Mouse (Mus musculus) heart, embryonic 10.5 days (tissue): ENCODE data around the gene Nav1. TPM values are rescaled to one million over a fixed set of nuclear protein-coding genes. Genes with fewer than 3 reads are reported as not detected.
A peak's percentile ranks its signal among the peaks of the same experiment; 100 is the strongest.
"Not testable (repeated sequence)": the region's sequence is repeated elsewhere in the genome, so short reads cannot be mapped to it uniquely, and the experiment has no call there.

Experiments used
- DNase-seq: peaks from one replicate; pipeline ENCODE4 v3.0.0-alpha.2; 2017; ENCODE audit warnings: low spot score
- H3K27ac ChIP-seq: fragments of 300-500 bp; sonication (generic); 2 replicates; pipeline ENCODE4 v1.5.1; 2016; ENCODE audit warnings: mild to moderate bottlenecking
- H3K27me3 ChIP-seq: fragments of 300-500 bp; sonication (generic); 2 replicates; pipeline ENCODE4 v1.6.1; 2016; ENCODE audit warnings: mild to moderate bottlenecking; ENCODE audit not compliant: poor library complexity, insufficient read depth, severe bottlenecking
- H3K36me3 ChIP-seq: fragments of 300-500 bp; sonication (generic); 2 replicates; pipeline ENCODE4 v1.6.1; 2016; ENCODE audit warnings: mild to moderate bottlenecking, moderate library complexity
- H3K4me1 ChIP-seq: fragments of 300-500 bp; sonication (generic); 2 replicates; pipeline ENCODE4 v1.6.1; 2016; ENCODE audit warnings: mild to moderate bottlenecking
- H3K4me3 ChIP-seq: fragments of 300-500 bp; sonication (generic); 2 replicates; pipeline ENCODE4 v1.5.1; 2016; ENCODE audit warnings: mild to moderate bottlenecking, moderate library complexity
- H3K9me3 ChIP-seq: fragments of 300-500 bp; sonication (generic); 2 replicates; pipeline ENCODE4 v1.6.1; 2016; ENCODE audit warnings: mild to moderate bottlenecking, moderate library complexity
- WGBS: fragments of 180-500 bp; shearing (Covaris S2); methylation state at CpG from one replicate; pipeline ENCODE4 v1.1.7; 2016; 5-methylcytosine and 5-hydroxymethylcytosine counted together
- polyA plus RNA-seq: library from polyadenylated mRNA; unstranded; fragments of >200 nt; fragmentation: Nextera tagmentation; extraction: Ambion mirVana; gene quantifications from 2 replicates; pipeline ENCODE4 v1.2.1, GENCODE M21; 2016

Gene Nav1
- polyA plus RNA-seq, 1 experiment from 2014 or later: 26.5 TPM

- WGBS: 75% methylated on average over 20 of the region's 20 CpGs
- H3K27me3 ChIP-seq: no peaks in the 10 kb centered on the region
- DNase-seq: no peak
- H3K27ac ChIP-seq: no peak overlapping the region
- peaks cover 49% of the 10 kb centered on the region for H3K4me1 ChIP-seq
- no peak overlapping the region for H3K4me3 ChIP-seq
- H3K9me3 ChIP-seq: no peaks in the 10 kb centered on the region
- 0 out of 2 replicates have a peak, but pooled peaks cover 3% of the 10 kb centered on the region for H3K36me3 ChIP-seq
Measured at GRCm38 (mm10) chr1:135498455-135499358, 108.4 kb downstream of the Nav1 start.

GRCm38 (mm10) chr1:135495048-135495447, 112.0 kb downstream of the Nav1 start:
- 0 out of 2 replicates have a peak, but pooled peaks cover 2% of the 10 kb centered on the region for H3K36me3 ChIP-seq
- WGBS: 86% methylated on average over 1 of the region's 1 CpGs
- DNase-seq: no peak
- no peaks in the 10 kb centered on the region for H3K9me3 ChIP-seq
- peaks cover 72% of the 10 kb centered on the region for H3K4me1 ChIP-seq
- H3K27me3 ChIP-seq: no peaks in the 10 kb centered on the region
- no peak overlapping the region for H3K27ac ChIP-seq
- H3K4me3 ChIP-seq: no peak overlapping the region

GRCm38 (mm10) chr1:135493862-135494261, 113.2 kb downstream of the Nav1 start:
- no peaks in the 10 kb centered on the region for H3K9me3 ChIP-seq
- peaks cover 4% of the 10 kb centered on the region; the same call in 1 of the 2 replicates for H3K36me3 ChIP-seq
- H3K27ac ChIP-seq: no peak overlapping the region
- no peaks in the 10 kb centered on the region for H3K27me3 ChIP-seq
- WGBS: 63% methylated on average over 6 of the region's 6 CpGs
- DNase-seq: no peak
- peaks cover 74% of the 10 kb centered on the region for H3K4me1 ChIP-seq
- H3K4me3 ChIP-seq: no peak overlapping the region

- H3K4me1 ChIP-seq: peaks cover 77% of the 10 kb centered on the region
- no peak for DNase-seq
Measured at GRCm38 (mm10) chr1:135492406-135492805, 114.7 kb downstream of the Nav1 start.

GRCm38 (mm10) chr1:135490931-135491666, 116.0 kb downstream of the Nav1 start:
- peak overlapping the region; percentile 52; the same call in 1 of the 2 replicates for H3K27ac ChIP-seq
- H3K4me1 ChIP-seq: peaks cover 79% of the 10 kb centered on the region
- WGBS: 49% methylated on average over 10 of the region's 10 CpGs
- H3K36me3 ChIP-seq: peaks cover 7% of the 10 kb centered on the region
- no peak for DNase-seq
- no peak overlapping the region for H3K4me3 ChIP-seq
- H3K27me3 ChIP-seq: no peaks in the 10 kb centered on the region
- no peaks in the 10 kb centered on the region for H3K9me3 ChIP-seq

More at GRCm38 (mm10) chr1:135492406-135492805, 114.7 kb downstream of the Nav1 start:
- H3K27me3 ChIP-seq: no peaks in the 10 kb centered on the region
- 62% methylated on average over 10 of the region's 10 CpGs for WGBS
- no peaks in the 10 kb centered on the region for H3K9me3 ChIP-seq
- H3K4me3 ChIP-seq: no peak overlapping the region
- peaks cover 9% of the 10 kb centered on the region for H3K36me3 ChIP-seq
- H3K27ac ChIP-seq: no peak overlapping the region; the same call in 1 of the 2 replicates

GRCm38 (mm10) chr1:135488879-135489278, 118.2 kb downstream of the Nav1 start:
- Histone ChIP-seq H3K4me1 (peaks cover 72% of the 10 kb centered on the region), H3K9me3 (no peaks in the 10 kb centered on the region), H3K27ac (no peak overlapping the region), H3K36me3 (peaks cover 14% of the 10 kb centered on the region), H3K4me3 (no peak overlapping the region), H3K27me3 (no peaks in the 10 kb centered on the region)
- WGBS: 52% methylated on average over 9 of the region's 9 CpGs
- no peak for DNase-seq

- peaks cover 29% of the 10 kb centered on the region for H3K36me3 ChIP-seq
- no peaks in the 10 kb centered on the region for H3K27me3 ChIP-seq
- 88% methylated on average over 7 of the region's 7 CpGs for WGBS
- H3K4me3 ChIP-seq: no peak overlapping the region
- H3K9me3 ChIP-seq: no peaks in the 10 kb centered on the region
- 0 out of 2 replicates have a peak overlapping the region, but pooled peaks have one; percentile 22 for H3K27ac ChIP-seq
- DNase-seq: no peak
- peaks cover 56% of the 10 kb centered on the region for H3K4me1 ChIP-seq
Measured at GRCm38 (mm10) chr1:135485179-135485578, 121.9 kb downstream of the Nav1 start.

DNA sequence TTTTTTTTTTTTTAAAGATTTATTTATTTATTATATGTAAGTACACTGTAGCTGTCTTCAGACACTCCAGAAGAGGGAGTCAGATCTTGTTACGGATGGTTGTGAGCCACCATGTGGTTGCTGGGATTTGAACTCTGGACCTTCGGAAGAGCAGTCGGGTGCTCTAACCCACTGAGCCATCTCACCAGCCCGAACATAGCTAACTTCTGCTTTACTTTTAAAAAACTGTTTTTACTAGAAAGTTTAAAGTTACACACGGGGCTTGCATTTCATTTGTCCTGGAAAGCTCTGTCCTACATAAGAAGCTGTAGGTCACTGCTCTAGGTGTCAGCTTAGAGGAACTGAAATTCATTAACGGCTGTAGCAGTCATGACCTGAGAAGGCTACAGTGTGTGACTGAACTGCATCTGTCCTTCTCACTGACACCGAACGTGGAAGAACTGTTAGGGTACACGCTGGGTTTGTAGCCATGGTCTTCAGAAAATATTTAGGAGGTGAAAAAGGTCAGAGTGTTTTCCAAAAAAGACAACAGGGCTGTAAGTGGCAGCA, 122.5 kb downstream of the Nav1 start:
- not testable (repeated sequence) for H3K27me3 ChIP-seq, H3K27ac ChIP-seq, DNase-seq, H3K9me3 ChIP-seq, H3K4me3 ChIP-seq
- H3K36me3 ChIP-seq: peaks cover 29% of the 10 kb centered on the region
- H3K4me1 ChIP-seq: peaks cover 57% of the 10 kb centered on the region
- 86% methylated on average over 8 of the region's 9 CpGs for WGBS

DNA sequence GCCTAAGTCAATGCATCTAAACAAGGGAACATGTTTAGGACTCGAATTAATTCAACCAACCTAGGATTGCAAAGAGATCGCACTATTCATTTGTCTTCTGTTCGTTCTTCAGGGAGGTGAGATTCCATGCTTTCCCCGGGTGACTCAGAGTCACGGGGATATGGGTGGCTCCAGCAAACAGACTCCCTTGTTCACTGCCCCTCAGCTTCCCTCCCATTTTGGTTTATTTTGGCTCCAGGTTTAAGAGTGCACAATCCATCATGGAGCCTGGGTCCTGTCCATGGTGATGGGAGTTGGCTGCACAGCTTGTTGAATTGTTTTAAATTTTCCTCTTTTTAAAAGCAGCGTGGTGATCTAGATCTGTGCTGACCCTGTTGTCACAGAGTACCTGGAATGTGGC, 123.1 kb downstream of the Nav1 start:
- no peak overlapping the region for H3K4me3 ChIP-seq
- no peaks in the 10 kb centered on the region for H3K9me3 ChIP-seq
- 91% methylated on average over 6 of the region's 6 CpGs for WGBS
- H3K27ac ChIP-seq: no peak overlapping the region
- DNase-seq: no peak
- no peaks in the 10 kb centered on the region for H3K27me3 ChIP-seq
- H3K36me3 ChIP-seq: peaks cover 29% of the 10 kb centered on the region
- H3K4me1 ChIP-seq: peaks cover 55% of the 10 kb centered on the region

DNA sequence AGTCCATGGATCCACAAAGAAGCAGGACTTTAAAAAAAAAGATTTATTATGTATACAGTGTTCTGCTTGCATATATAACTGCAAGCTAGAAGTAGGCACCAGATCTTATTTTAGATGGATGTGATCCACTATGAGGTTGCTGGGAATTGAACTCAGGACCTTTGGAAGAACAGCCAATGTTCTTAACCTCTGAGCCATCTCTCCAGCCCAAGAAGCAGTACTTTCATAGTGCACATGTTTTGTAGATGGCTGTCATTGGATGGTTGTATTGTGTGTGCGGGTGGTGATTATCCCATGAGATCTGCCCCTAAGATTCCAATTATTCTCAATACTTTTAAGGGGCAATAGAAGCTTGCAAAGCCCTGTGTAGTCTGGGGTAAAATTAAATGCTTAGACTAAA, 124.4 kb downstream of the Nav1 start:
- no peak for DNase-seq
- WGBS: 96% methylated on average over 1 of the region's 1 CpGs

GRCm38 (mm10) chr1:135481656-135482055, 125.4 kb downstream of the Nav1 start:
- whole genome bisulfite sequencing: 78% methylated on average over 9 of the region's 9 CpGs
- H3K9me3 ChIP-seq: no peaks in the 10 kb centered on the region
- no peak for DNase-seq
- H3K4me3 ChIP-seq: no peak overlapping the region
- H3K4me1 ChIP-seq: peaks cover 49% of the 10 kb centered on the region
- H3K27me3 ChIP-seq: no peaks in the 10 kb centered on the region
- H3K36me3 ChIP-seq: peaks cover 33% of the 10 kb centered on the region
- H3K27ac ChIP-seq: peak overlapping the region; percentile 73

More for the DNA sequence above, 124.4 kb downstream of the Nav1 start:
- Histone ChIP-seq H3K36me3 (peaks cover 26% of the 10 kb centered on the region), H3K9me3 (no peaks in the 10 kb centered on the region), H3K4me1 (peaks cover 56% of the 10 kb centered on the region), H3K27ac (no peak overlapping the region), H3K4me3 (no peak overlapping the region), H3K27me3 (no peaks in the 10 kb centered on the region)

DNA sequence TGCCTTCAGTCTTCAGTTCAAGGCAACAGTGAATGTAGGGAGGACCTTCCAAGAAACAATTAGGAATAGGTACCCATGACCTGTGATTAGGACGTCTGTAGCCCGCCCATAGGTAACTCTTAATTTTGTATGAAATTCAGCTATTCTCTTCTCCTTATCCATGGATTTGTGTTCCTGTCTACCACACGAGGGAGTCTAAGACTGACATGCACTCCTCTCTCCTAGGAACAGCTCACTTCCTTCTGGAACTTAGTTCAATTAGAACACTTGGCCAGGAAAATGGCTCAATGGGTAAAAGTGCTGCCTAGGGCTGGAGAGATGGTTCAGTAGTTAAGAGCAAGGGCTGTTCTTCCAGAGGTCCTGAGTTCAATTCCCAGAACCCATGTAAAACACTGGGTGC, 126.3 kb downstream of the Nav1 start:
- WGBS: 68% methylated on average over 3 of the region's 3 CpGs
- no peaks in the 10 kb centered on the region for H3K9me3 ChIP-seq
- H3K27ac ChIP-seq: peak overlapping the region; percentile 72; the same call in 1 of the 2 replicates
- no peaks in the 10 kb centered on the region for H3K27me3 ChIP-seq
- DNase-seq: no peak
- peaks cover 33% of the 10 kb centered on the region for H3K36me3 ChIP-seq
- no peak overlapping the region for H3K4me3 ChIP-seq
- peaks cover 43% of the 10 kb centered on the region for H3K4me1 ChIP-seq

- Histone ChIP-seq H3K27ac (0 out of 2 replicates have a peak overlapping the region, but pooled peaks have one; percentile 2), H3K27me3 (no peaks in the 10 kb centered on the region), H3K4me1 (peaks cover 43% of the 10 kb centered on the region), H3K36me3 (peaks cover 39% of the 10 kb centered on the region), H3K4me3 (no peak overlapping the region), H3K9me3 (no peaks in the 10 kb centered on the region)
- 91% methylated on average over 7 of the region's 7 CpGs for WGBS
- DNase-seq: no peak
Measured at GRCm38 (mm10) chr1:135475571-135475895, 131.6 kb downstream of the Nav1 start.
